Mouse (Mus musculus): ENCODE measurements around the gene Trim60. TPM values are rescaled to one million over a fixed set of nuclear protein-coding genes. Genes with fewer than 3 reads are reported as not detected.
"Not testable (repeated sequence)": the region's sequence is repeated elsewhere in the genome, so short reads cannot be mapped to it uniquely, and the experiment has no call there.

Trim60 gene
- polyA plus RNA-seq, 1 experiment from 2014 or later: not detected

DNA sequence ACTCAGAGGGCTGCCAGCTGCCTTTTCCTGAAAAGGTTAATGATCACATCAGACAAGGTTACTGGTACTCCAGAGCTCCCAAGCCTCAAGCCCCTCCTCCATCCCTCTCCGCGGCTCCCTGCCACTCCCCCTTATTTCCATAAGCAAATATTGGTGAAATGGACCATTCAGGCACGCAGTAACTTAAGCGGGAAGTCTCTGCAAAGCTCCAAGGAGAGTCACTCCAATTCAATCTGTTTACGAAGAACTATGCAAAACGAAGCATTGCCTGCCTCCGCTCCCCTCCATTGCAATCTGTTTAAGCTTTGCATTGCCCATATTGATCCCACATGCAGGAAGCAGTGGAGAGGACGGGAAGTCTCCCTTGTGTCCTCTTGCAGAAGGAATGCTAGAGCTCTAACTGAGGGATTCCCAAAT lies 18.7 kb upstream of the Trim60 start, which contains the start of gene Apela:
Gene Apela, minus strand, starts transcription at position 220 of the 417 bp plus-strand sequence.
- WGBS: 1% methylated on average over 8 of the region's 8 CpGs
- peak; percentile 76 for ATAC-seq (ENCODE audit: insufficient read depth, low FRiP score, low read depth)
- peak within 1 kb of the TSS; percentile 35 for H3K4me3 ChIP-seq (replicated peaks)
- no peak within 1 kb of the TSS for H3K9ac ChIP-seq
- H3K4me1 ChIP-seq: 0 out of 2 replicates have a peak, but pooled peaks cover 12% of the 10 kb centered on the region
- peak within 1 kb of the TSS; percentile 63 for H3K27ac ChIP-seq
- peak within 1 kb of the TSS; percentile 67 for H3K4me2 ChIP-seq
- no peaks in the 10 kb centered on the region for H3K36me3 ChIP-seq
- no peaks in the 10 kb centered on the region for H3K9me3 ChIP-seq
- no peaks in the 10 kb centered on the region for H3K27me3 ChIP-seq (replicated peaks)

DNA sequence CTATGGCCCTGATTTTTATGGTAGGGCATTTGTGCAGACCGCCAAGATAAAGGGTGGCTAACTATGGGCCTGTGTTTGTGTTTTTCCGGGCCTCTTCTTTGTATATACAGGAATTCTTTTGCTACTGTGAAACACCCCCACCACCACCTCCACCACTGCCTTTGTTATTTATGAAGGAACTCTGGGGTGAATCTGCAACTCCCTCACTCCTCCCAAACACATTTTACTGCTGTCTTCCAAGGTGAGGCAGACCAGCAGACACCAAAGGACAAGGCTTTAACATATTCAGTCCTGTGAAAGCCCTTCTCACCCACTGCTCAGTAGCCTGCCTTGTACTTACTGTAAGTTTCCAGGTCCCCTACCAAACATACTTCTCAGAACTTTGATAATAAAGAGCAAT lies 15.8 kb upstream of the Trim60 start:
- Histone ChIP-seq H3K36me3 (no peaks in the 10 kb centered on the region), H3K9me3 (no peaks in the 10 kb centered on the region), H3K4me2 (no peak overlapping the region), H3K4me3 (replicated peaks) (no peak overlapping the region), H3K27ac (no peak overlapping the region), H3K27me3 (replicated peaks) (no peaks in the 10 kb centered on the region), H3K4me1 (0 out of 2 replicates have a peak, but pooled peaks cover 12% of the 10 kb centered on the region), H3K9ac (no peak overlapping the region)
- no peak for ATAC-seq (ENCODE audit: insufficient read depth, low FRiP score, low read depth)
- WGBS: 39% methylated on average over 2 of the region's 2 CpGs

DNA sequence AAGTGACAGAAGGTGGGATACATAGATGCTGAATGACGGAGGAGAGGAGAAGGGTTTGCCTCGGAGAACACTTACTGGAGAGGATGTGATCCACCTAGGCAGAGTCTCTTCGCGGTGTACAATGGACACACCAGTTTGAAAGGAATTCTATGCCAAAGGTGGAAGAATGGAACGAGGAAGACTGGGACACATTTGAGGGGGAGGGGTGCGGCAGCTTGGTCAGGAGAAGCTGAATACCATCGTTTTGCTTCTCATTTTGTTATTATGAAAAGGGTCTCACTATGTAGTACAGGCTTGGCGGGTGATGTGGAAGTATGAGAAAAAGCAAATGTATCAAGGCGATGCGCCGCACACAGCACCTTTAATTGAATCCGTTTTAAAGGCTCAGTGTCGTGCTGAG lies 14.7 kb upstream of the Trim60 start:
- no peak overlapping the region for H3K27ac ChIP-seq
- no peak overlapping the region for H3K9ac ChIP-seq
- 0 out of 2 replicates have a peak, but pooled peaks cover 12% of the 10 kb centered on the region for H3K4me1 ChIP-seq
- no peaks in the 10 kb centered on the region for H3K9me3 ChIP-seq
- no peaks in the 10 kb centered on the region for H3K27me3 ChIP-seq (replicated peaks)
- no peak overlapping the region for H3K4me3 ChIP-seq (replicated peaks)
- H3K36me3 ChIP-seq: no peaks in the 10 kb centered on the region
- no peak for ATAC-seq (ENCODE audit: insufficient read depth, low FRiP score, low read depth)
- WGBS: 67% methylated on average over 13 of the region's 13 CpGs
- no peak overlapping the region for H3K4me2 ChIP-seq

- Histone ChIP-seq H3K9me3 (no peaks in the 10 kb centered on the region), H3K27ac (no peak overlapping the region), H3K4me2 (no peak overlapping the region), H3K36me3 (no peaks in the 10 kb centered on the region), H3K9ac (no peak overlapping the region), H3K27me3 (replicated peaks) (no peaks in the 10 kb centered on the region), H3K4me1 (0 out of 2 replicates have a peak, but pooled peaks cover 6% of the 10 kb centered on the region), H3K4me3 (replicated peaks) (no peak overlapping the region)
- WGBS: 100% methylated on average over 1 of the region's 1 CpGs
- ATAC-seq (ENCODE audit: insufficient read depth, low FRiP score, low read depth): no peak
Measured at GRCm38 (mm10) chr8:65032107-65032506, 13.7 kb upstream of the Trim60 start.

- Histone ChIP-seq H3K4me3 (replicated peaks) (no peak overlapping the region), H3K36me3 (no peaks in the 10 kb centered on the region), H3K4me2 (no peak overlapping the region), H3K9ac (no peak overlapping the region), H3K27me3 (replicated peaks) (no peaks in the 10 kb centered on the region), H3K9me3 (no peaks in the 10 kb centered on the region), H3K27ac (no peak overlapping the region), H3K4me1 (0 out of 2 replicates have a peak, but pooled peaks cover 6% of the 10 kb centered on the region)
- ATAC-seq (ENCODE audit: insufficient read depth, low FRiP score, low read depth): no peak; the same call in 1 of the 2 replicates
- 61% methylated on average over 4 of the region's 4 CpGs for WGBS
Measured at GRCm38 (mm10) chr8:65030735-65031485, 12.5 kb upstream of the Trim60 start.

DNA sequence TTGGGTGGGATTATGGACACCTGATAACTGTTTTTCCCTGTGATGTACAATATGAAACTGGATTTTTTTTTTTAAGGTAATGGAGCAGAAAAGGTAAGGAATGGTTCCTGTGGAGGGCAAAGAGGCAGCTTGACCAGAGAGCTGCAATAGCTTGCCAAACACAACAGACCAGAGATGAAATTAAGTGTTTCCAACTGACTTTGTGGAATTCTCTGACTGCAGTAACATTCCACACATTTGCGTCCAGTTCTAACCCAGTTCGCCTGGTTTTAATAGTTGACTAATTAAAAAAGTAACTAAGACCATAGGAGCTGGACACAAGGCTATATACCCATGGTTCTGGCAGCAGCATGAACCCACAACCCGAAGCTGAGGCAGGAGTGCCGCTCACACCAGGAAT lies 11.4 kb upstream of the Trim60 start:
- Histone ChIP-seq H3K4me3 (replicated peaks) (no peak overlapping the region), H3K4me2 (no peak overlapping the region), H3K27ac (no peak overlapping the region), H3K9ac (no peak overlapping the region), H3K27me3 (replicated peaks) (no peaks in the 10 kb centered on the region), H3K9me3 (no peaks in the 10 kb centered on the region), H3K36me3 (no peaks in the 10 kb centered on the region), H3K4me1 (0 out of 2 replicates have a peak, but pooled peaks cover 6% of the 10 kb centered on the region)
- ATAC-seq (ENCODE audit: insufficient read depth, low FRiP score, low read depth): no peak
- 80% methylated on average over 4 of the region's 4 CpGs for WGBS

DNA sequence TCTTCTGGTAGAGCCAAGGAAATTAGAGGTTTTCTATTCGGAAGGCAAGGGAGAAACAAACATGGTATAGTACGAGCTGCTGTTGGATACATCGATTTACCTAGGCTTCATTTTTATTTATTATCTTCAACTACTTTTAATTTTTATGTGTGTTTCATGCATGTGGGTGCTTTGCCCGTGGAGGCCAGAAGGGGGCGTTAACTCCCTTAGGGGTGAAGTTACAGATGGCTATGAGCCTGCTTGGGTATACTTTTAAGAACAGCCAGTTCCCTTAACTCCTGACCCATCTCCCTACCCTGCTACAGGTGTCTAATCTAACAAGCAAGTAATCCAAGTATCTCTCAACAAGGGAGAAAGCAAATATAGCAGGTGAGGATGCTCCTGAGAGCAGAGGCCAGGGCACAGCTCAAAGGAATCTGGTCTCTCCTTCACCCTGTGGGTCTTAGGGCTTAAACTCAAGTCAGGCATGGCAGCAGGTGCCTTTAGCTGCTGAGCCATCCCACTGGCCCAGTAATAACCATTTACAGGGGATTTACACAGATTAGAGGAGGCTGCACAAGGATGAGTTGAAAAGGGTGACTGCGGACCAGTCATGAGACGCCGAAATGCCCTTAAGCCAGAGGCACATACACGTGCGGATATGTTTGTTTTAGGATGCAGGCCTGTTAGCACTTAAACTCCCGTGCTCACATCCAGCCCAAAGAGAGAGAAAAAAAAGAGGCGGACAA lies 10.7 kb upstream of the Trim60 start:
- H3K4me3 ChIP-seq (replicated peaks): no peak overlapping the region
- H3K4me2 ChIP-seq: no peak overlapping the region
- H3K27me3 ChIP-seq (replicated peaks): no peaks in the 10 kb centered on the region
- H3K9me3 ChIP-seq: no peaks in the 10 kb centered on the region
- no peak overlapping the region for H3K9ac ChIP-seq
- WGBS: 78% methylated on average over 12 of the region's 12 CpGs
- 0 out of 2 replicates have a peak, but pooled peaks cover 6% of the 10 kb centered on the region for H3K4me1 ChIP-seq
- H3K27ac ChIP-seq: no peak overlapping the region
- ATAC-seq (ENCODE audit: insufficient read depth, low FRiP score, low read depth): no peak
- H3K36me3 ChIP-seq: no peaks in the 10 kb centered on the region

GRCm38 (mm10) chr8:65022485-65022884 lies 4.1 kb upstream of the Trim60 start:
- ATAC-seq (ENCODE audit: insufficient read depth, low FRiP score, low read depth): no peak
- H3K27me3 ChIP-seq (replicated peaks): no peaks in the 10 kb centered on the region
- no peak overlapping the region for H3K4me2 ChIP-seq
- no peak overlapping the region for H3K27ac ChIP-seq
- H3K36me3 ChIP-seq: no peaks in the 10 kb centered on the region
- H3K9me3 ChIP-seq: no peaks in the 10 kb centered on the region
- no peak overlapping the region for H3K4me3 ChIP-seq (replicated peaks)
- no peaks in the 10 kb centered on the region for H3K4me1 ChIP-seq
- 47% methylated on average over 8 of the region's 8 CpGs for WGBS
- H3K9ac ChIP-seq: no peak overlapping the region

GRCm38 (mm10) chr8:65007616-65008015 lies 10.8 kb downstream of the Trim60 start:
- not testable (repeated sequence) for H3K9ac ChIP-seq; H3K36me3 ChIP-seq; H3K4me3 ChIP-seq (replicated peaks); H3K4me2 ChIP-seq; H3K27me3 ChIP-seq (replicated peaks); H3K4me1 ChIP-seq; ATAC-seq (ENCODE audit: insufficient read depth, low FRiP score, low read depth); H3K27ac ChIP-seq; H3K9me3 ChIP-seq
- WGBS: 80% methylated on average over 6 of the region's 6 CpGs

GRCm38 (mm10) chr8:64998806-64999365 lies 19.5 kb downstream of the Trim60 start:
- H3K4me3 ChIP-seq (replicated peaks): no peak overlapping the region
- H3K27me3 ChIP-seq (replicated peaks): no peaks in the 10 kb centered on the region
- no peak for ATAC-seq (ENCODE audit: insufficient read depth, low FRiP score, low read depth)
- no peak overlapping the region for H3K9ac ChIP-seq
- H3K4me1 ChIP-seq: no peaks in the 10 kb centered on the region
- no peaks in the 10 kb centered on the region for H3K36me3 ChIP-seq
- WGBS: 83% methylated on average over 4 of the region's 4 CpGs
- H3K4me2 ChIP-seq: no peak overlapping the region
- H3K27ac ChIP-seq: no peak overlapping the region
- H3K9me3 ChIP-seq: no peaks in the 10 kb centered on the region

DNA sequence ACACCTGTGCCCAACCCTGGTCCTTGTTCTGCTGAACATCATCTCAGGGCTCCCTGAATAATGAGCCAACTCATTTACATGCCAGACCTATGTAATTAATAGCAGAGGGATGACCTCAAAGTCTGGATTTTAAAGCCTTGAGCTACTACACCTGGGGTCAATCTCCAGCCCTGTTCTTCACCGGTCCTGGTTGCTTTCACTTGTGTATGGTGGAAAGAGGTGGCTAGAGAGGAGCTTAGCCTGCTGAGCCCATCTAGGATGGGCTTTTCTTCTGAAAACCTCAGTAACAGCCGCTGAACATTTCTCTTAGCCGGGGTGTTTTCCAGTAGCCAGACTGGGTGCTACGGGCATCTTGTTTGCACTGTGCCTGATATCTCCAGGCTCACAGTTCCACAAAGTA lies 30.7 kb downstream of the Trim60 start, which contains the start of gene Trim75:
Gene Trim75, minus strand, starts transcription at position 101 of the 400 bp plus-strand sequence.
- 83% methylated on average over 4 of the region's 4 CpGs for WGBS
- no peak for ATAC-seq (ENCODE audit: insufficient read depth, low FRiP score, low read depth)

More for the DNA sequence above, 30.7 kb downstream of the Trim60 start, which contains the start of gene Trim75:
- Histone ChIP-seq H3K27ac (no peak within 1 kb of the TSS), H3K9me3 (no peaks in the 10 kb centered on the region), H3K4me2 (no peak within 1 kb of the TSS), H3K36me3 (no peaks in the 10 kb centered on the region), H3K9ac (no peak within 1 kb of the TSS), H3K4me3 (replicated peaks) (no peak within 1 kb of the TSS), H3K27me3 (replicated peaks) (no peaks in the 10 kb centered on the region), H3K4me1 (no peaks in the 10 kb centered on the region)

Data from stomach, embryonic 15.5 days (tissue).